Mouse (Mus musculus) gastrocnemius, adult 2 months (tissue): ENCODE results near the gene 4930442H23Rik. TPM values are rescaled to one million over a fixed set of nuclear protein-coding genes. Genes with fewer than 3 reads are reported as not detected.

Experiments used
- DNase-seq: peaks from one replicate; pipeline ENCODE4 v3.0.0; 2022
- H3K27ac ChIP-seq: fragments of 200-600 bp; 2 replicates; pipeline ENCODE4 v1.8.1; 2022; ENCODE audit warnings: mild to moderate bottlenecking
- H3K4me3 ChIP-seq: fragments of 200-600 bp; 2 replicates; pipeline ENCODE4 v1.8.1; 2022; ENCODE audit warnings: mild to moderate bottlenecking, moderate library complexity
- CTCF ChIP-seq: fragments of 200-600 bp; IDR thresholded peaks from 2 replicates; pipeline ENCODE4 v1.8.1; 2022; ENCODE audit warnings: antibody characterized with exemption, mild to moderate bottlenecking, moderate library complexity
- intact Hi-C: fragments of 180-260 bp; cut with DNase I; formaldehyde crosslinking; loops from one replicate; pipeline ENCODE4 v1.15.1; 2025
- total RNA-seq, 2 experiments: library from RNA; stranded (reverse); gene quantifications; 2 replicates each; pipeline ENCODE4 v1.2.3; 2021

4930442H23Rik gene
- total RNA-seq, 2 experiments from 2014 or later, result not detected

DNA sequence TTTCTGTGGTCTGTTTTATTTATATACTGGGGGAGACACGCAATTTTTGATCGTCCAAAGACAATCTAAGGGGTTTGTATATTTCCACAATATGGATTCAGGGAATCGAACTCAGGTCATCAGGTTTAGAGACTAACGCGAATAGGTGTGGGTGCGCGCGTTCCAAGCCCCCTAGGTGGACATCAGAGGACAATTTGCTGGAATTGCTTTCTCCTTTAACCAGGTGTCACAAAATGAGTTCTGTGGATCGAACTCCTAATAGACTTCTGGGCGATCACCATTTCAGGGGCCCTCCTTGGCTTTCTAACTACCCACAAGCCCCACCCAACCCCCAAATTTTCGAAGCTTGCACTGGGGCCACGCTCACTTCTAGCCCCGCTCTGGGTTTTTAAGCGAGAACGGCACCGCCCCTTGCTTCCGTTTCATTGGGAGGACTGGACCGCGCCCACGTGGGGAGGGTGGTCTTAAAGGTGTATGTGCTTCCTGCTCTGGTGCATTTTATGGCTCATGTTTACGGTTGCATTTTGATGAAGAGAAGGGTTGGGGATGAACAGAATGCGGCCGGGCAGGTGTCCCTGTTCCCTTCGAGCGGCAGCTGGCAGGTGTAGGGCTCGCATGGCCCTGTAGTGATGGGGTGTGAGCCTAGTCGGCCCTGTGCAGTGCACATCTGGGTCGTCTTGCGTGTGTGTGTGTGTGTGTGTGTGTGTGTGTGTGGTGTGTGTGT is 15.0 kb downstream of the 4930442H23Rik start:
- H3K27ac ChIP-seq, result peak overlapping the region; percentile 96
- intact Hi-C loops, result no loop called here
- H3K4me3 ChIP-seq, result peak overlapping the region; percentile 97
- DNase-seq, result peak; percentile 91
- TF ChIP-seq CTCF, result no peak

- intact Hi-C loops, result no loop called here
- Histone ChIP-seq H3K27ac (peak overlapping the region; percentile 96), H3K4me3 (peak overlapping the region; percentile 97)
- no peak for TF ChIP-seq CTCF
- no peak for DNase-seq
Observed at GRCm38 (mm10) chr10:81168087-81168431, 15.6 kb downstream of the 4930442H23Rik start.

DNA sequence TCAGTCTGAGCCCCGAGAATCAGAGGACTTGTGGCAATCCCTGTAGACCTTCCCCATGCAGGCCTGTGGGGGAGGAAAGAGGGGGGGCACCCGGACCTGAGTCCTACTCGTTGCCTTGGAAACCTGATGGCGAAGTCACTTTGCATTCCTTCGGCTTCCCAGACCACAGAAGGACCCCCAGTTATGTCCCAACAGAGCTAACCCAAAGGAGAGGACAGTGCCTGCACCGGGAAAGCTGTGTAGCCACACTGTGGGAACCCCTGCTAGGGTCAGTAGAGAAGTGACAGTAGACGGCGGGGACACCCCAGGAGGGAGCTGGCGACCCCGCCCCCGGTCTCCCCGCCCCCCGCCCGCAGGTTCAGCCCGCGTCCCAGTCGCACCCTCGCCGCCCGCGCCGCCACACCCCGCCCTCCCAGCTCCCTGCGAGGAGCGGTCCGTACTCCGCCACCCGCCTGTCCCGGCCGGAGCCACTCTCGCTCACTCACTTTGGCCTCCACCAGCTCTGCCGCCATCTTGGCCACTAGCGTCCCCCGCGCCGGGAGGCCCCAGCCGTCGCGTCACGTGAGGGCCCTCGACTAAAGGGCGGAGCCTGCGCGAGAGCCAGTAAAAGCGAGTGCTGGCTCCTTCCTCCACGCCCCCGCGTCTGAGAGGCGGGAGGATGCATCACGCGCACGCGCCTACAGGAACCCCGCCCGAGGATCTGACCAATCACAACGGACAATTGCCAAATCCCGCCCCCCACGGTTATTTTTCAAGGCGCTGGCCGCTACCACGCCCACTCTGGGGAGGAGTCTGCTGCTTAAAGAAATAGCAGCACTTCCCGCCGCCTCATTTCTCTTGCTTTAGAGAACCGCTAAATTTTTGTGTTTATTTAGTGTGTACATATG is 16.2 kb downstream of the 4930442H23Rik start, which contains the start of gene Pias4:
Gene Pias4, minus strand, starts transcription at position 724 of the 887 bp plus-strand sequence.
- no peak for TF ChIP-seq CTCF
- intact Hi-C loops, result loop anchor here (2.0 kb wide), 1 partner anchor 27 kb away; no protein-coding TSS in a partner anchor

GRCm38 (mm10) chr10:81165118-81165517 is 18.5 kb downstream of the 4930442H23Rik start:
- intact Hi-C loops, result no loop called here
- Histone ChIP-seq H3K27ac (peak overlapping the region; percentile 48), H3K4me3 (no peak overlapping the region)
- TF ChIP-seq CTCF, result no peak
- DNase-seq, result peak; percentile 56

More for the DNA sequence above, 16.2 kb downstream of the 4930442H23Rik start, which contains the start of gene Pias4:
- Histone ChIP-seq H3K27ac (peak within 1 kb of the TSS; percentile 96), H3K4me3 (peak within 1 kb of the TSS; percentile 97)
- DNase-seq, result peak; percentile 100

GRCm38 (mm10) chr10:81162318-81162652 is 21.4 kb downstream of the 4930442H23Rik start:
- no peak for TF ChIP-seq CTCF
- intact Hi-C loops, result no loop called here
- Histone ChIP-seq H3K4me3 (no peak overlapping the region), H3K27ac (no peak overlapping the region; the same call in 1 of the 2 replicates)
- DNase-seq, result no peak

GRCm38 (mm10) chr10:81161602-81162317 is 21.9 kb downstream of the 4930442H23Rik start:
- H3K27ac ChIP-seq, result no peak overlapping the region; the same call in 1 of the 2 replicates
- DNase-seq, result no peak
- intact Hi-C loops, result no loop called here
- H3K4me3 ChIP-seq, result no peak overlapping the region
- no peak for TF ChIP-seq CTCF

DNA sequence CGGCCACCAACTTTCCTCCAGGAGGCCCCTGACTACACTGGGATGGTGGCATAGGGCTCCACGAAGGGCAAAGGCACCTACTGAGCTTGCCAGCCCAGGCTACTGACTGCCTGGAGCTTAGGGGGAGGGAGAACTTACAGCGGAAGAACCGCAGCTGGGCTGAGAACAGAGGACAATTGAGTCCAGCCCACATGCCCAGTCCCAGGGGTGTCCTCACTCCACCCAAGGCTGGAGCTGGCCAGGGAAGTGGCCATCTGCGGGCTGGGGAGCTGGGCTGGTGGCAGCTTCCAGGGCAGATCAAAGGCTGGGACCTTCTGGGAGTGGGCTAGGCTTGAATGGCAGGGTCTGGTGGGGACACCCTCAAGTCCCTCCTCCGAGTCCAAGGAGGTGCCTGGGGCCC is 28.9 kb downstream of the 4930442H23Rik start:
- Histone ChIP-seq H3K27ac (peak overlapping the region; percentile 43), H3K4me3 (no peak overlapping the region)
- intact Hi-C loops, result no loop called here
- DNase-seq, result no peak
- no peak for TF ChIP-seq CTCF

DNA sequence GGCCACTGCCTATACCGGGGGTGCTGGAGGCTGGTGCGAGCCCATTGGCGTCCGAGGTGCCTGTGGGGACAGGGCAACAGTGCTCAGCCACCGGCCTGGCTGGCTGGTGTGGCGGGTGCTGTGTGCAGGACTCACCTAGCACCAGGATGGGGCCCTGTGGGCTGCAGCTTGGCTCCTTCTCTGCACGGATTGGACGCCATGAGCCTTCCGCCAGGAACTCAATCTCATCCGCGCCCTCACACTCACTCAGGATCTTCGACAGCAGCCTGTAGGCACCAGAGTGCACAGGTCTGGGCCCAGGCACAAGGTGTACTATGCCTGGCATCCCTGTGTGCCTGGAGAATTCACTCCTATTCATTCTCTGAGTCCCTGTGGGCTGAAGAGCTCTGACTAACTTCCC is 29.3 kb downstream of the 4930442H23Rik start:
- no peak for TF ChIP-seq CTCF
- intact Hi-C loops, result no loop called here
- H3K27ac ChIP-seq, result peak overlapping the region; percentile 43; the same call in 1 of the 2 replicates
- no peak overlapping the region for H3K4me3 ChIP-seq
- no peak for DNase-seq

DNA sequence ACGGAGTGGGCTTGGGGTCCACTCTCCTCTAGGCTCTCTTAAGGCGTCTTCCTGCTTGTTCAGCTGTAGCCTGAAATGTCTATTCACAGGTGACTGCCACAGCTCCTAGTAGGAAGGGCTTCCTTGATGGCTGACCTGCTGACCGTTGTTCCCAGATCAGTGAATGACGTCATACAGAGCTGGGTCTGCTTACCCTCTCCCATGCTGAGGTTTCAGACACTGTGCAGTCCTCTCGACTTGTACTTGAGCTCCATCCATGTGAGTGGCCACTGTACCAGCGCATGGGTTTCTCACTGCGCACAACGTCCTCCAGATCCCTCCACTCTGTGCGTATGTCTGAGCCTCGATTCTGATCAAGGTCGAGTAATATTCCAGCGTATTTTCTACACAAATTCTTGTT is 31.0 kb downstream of the 4930442H23Rik start:
- no peak overlapping the region for H3K4me3 ChIP-seq
- no peak for DNase-seq
- TF ChIP-seq CTCF, result no peak
- intact Hi-C loops, result no loop called here
- H3K27ac ChIP-seq, result peak overlapping the region; percentile 62

GRCm38 (mm10) chr10:81151261-81151660 is 32.4 kb downstream of the 4930442H23Rik start:
- Histone ChIP-seq H3K4me3 (no peak overlapping the region), H3K27ac (no peak overlapping the region)
- DNase-seq, result no peak
- no peak for TF ChIP-seq CTCF
- intact Hi-C loops, result no loop called here

GRCm38 (mm10) chr10:81146296-81146695 is 37.4 kb downstream of the 4930442H23Rik start:
- Histone ChIP-seq H3K27ac (peak overlapping the region; percentile 36), H3K4me3 (peak overlapping the region; percentile 30)
- TF ChIP-seq CTCF, result no peak
- DNase-seq, result no peak
- intact Hi-C loops, result no loop called here

DNA sequence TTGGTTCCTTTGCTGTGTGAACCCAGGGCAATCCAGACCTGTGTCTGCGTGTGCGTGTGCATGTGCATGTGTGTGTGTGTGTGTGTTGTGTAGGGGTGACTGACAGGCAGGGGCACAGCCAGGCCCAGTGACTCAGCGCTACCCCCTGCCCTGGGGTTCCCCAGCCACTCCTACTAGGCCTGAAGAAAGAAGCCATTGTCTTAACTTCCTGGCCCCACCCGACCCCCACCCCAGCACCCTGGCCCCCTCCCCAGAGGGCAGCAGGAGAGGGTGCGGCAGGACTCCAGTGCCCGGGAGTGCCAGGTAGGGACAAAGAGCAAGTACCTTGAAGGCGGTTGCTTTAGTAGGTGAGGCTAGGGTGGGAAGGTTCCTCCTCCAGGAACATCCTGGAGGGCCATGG is 37.9 kb downstream of the 4930442H23Rik start:
- intact Hi-C loops, result no loop called here
- peak overlapping the region; percentile 36 for H3K27ac ChIP-seq

More for the DNA sequence above, 37.9 kb downstream of the 4930442H23Rik start:
- peak overlapping the region; percentile 4; the same call in 1 of the 2 replicates for H3K4me3 ChIP-seq
- DNase-seq, result no peak
- no peak for TF ChIP-seq CTCF
